Mouse (Mus musculus) CH12.LX (cell line): ENCODE data around the gene Slc39a13. TPM values are rescaled to one million over a fixed set of nuclear protein-coding genes. Genes with fewer than 3 reads are reported as not detected.

Experiments
- DNase-seq: peaks from one replicate; pipeline ENCODE4 v3.0.0-alpha.2; 2013; ENCODE audit errors: extremely low read depth
- H3K27ac ChIP-seq: 2 replicates; pipeline ENCODE4 v1.5.1; 2012; ENCODE audit warnings: low read depth, mild to moderate bottlenecking, control low read depth, moderate library complexity; ENCODE audit not compliant: insufficient read depth
- H3K27me3 ChIP-seq: replicated peaks from 2 replicates; pipeline ENCODE3; 2012; ENCODE audit warnings: inconsistent platforms
- H3K36me3 ChIP-seq, 2 experiments: replicated peaks in 1 of 2; 2 replicates each; pipeline versions ENCODE3 to v1.6.1; 2012; ENCODE audit warnings: inconsistent platforms in 1 of 2, low read length in 1 of 2, mild to moderate bottlenecking in 1 of 2, mixed read lengths in 1 of 2, moderate library complexity in 1 of 2; ENCODE audit not compliant: control insufficient read depth in 1 of 2, insufficient read depth in 1 of 2
- H3K4me1 ChIP-seq, 2 experiments: 2 replicates each; pipeline ENCODE4 v1.6.1; 2012; ENCODE audit warnings: inconsistent platforms in 1 of 2, moderate library complexity in 1 of 2; ENCODE audit not compliant: insufficient read depth in 2 of 2, control insufficient read depth in 1 of 2
- H3K4me2 ChIP-seq: 2 replicates; pipeline ENCODE4 v1.6.1; 2012; ENCODE audit warnings: low read depth, mild to moderate bottlenecking, control low read depth; ENCODE audit not compliant: poor library complexity, insufficient read depth, severe bottlenecking
- H3K4me3 ChIP-seq, 3 experiments: fragments of 150-350 bp in 1 of 3; sonication (generic) in 1 of 3; replicated peaks in 1 of 3; 2 replicates each; pipeline versions ENCODE3 to v1.5.1; 2011 to 2012; ENCODE audit warnings: low read depth in 2 of 3, low read length in 2 of 3, mild to moderate bottlenecking in 2 of 3, moderate library complexity in 2 of 3, control low read depth in 1 of 3, improper control_type of control experiment in 1 of 3, inconsistent platforms in 1 of 3, mixed read lengths in 1 of 3; ENCODE audit not compliant: poor library complexity in 1 of 3
- H3K79me2 ChIP-seq: replicated peaks from 2 replicates; pipeline ENCODE4 v1.6.1; 2012; ENCODE audit warnings: mild to moderate bottlenecking, moderate library complexity; ENCODE audit not compliant: control insufficient read depth, poor library complexity, insufficient read depth, severe bottlenecking; ENCODE audit errors: extremely low read depth
- H3K9ac ChIP-seq: 2 replicates; pipeline ENCODE4 v1.6.1; 2012; ENCODE audit warnings: low read depth, mild to moderate bottlenecking, control low read depth, moderate library complexity; ENCODE audit not compliant: insufficient read depth
- H3K9me3 ChIP-seq: replicated peaks from 2 replicates; pipeline ENCODE3; 2012; ENCODE audit warnings: low read length, inconsistent platforms, mixed read lengths
- BHLHE40 ChIP-seq: IDR thresholded peaks from 2 replicates; pipeline ENCODE4 v1.6.1; 2011; ENCODE audit warnings: mild to moderate bottlenecking, low read depth, low read length, improper control_type of control experiment
- CHD2 ChIP-seq: IDR thresholded peaks from 2 replicates; pipeline ENCODE4 v1.6.1; 2011; ENCODE audit warnings: low read length, improper control_type of control experiment
- E2F4 ChIP-seq: IDR thresholded peaks from 2 replicates; pipeline ENCODE4 v1.6.1; 2011; ENCODE audit warnings: low read depth, low read length, improper control_type of control experiment; ENCODE audit not compliant: insufficient replicate concordance
- ELF1 ChIP-seq: IDR thresholded peaks from 2 replicates; pipeline ENCODE4 v1.6.1; 2014; ENCODE audit warnings: low read depth, mild to moderate bottlenecking, inconsistent platforms, low read length, improper control_type of control experiment
- EP300 ChIP-seq: IDR thresholded peaks from 2 replicates; pipeline ENCODE4 v1.6.1; 2011; ENCODE audit warnings: low read length, improper control_type of control experiment
- GABPA ChIP-seq: IDR thresholded peaks from 2 replicates; pipeline ENCODE4 v1.6.1; 2012; ENCODE audit warnings: low read depth, low read length, improper control_type of control experiment, inconsistent platforms; ENCODE audit not compliant: insufficient replicate concordance
- MAZ ChIP-seq: IDR thresholded peaks from 2 replicates; pipeline ENCODE4 v1.6.1; 2012; ENCODE audit warnings: low read depth, mild to moderate bottlenecking, inconsistent platforms, low read length, improper control_type of control experiment, moderate library complexity
- MEF2A ChIP-seq: IDR thresholded peaks from 2 replicates; pipeline ENCODE4 v1.6.1; 2014; ENCODE audit warnings: low read depth, mild to moderate bottlenecking, inconsistent platforms, low read length, improper control_type of control experiment, borderline replicate concordance
- NELFE ChIP-seq: IDR thresholded peaks from 2 replicates; pipeline ENCODE4 v1.6.1; 2011; ENCODE audit warnings: low read depth, low read length, improper control_type of control experiment
- NRF1 ChIP-seq: IDR thresholded peaks from 2 replicates; pipeline ENCODE4 v1.6.1; 2014; ENCODE audit warnings: low read depth, mild to moderate bottlenecking, inconsistent platforms, low read length, improper control_type of control experiment, moderate library complexity
- PAX5 ChIP-seq: IDR thresholded peaks from 2 replicates; pipeline ENCODE4 v1.6.1; 2012; ENCODE audit warnings: low read length, inconsistent platforms, mixed read lengths
- RCOR1 ChIP-seq: conservative IDR thresholded peaks from 2 replicates; pipeline ENCODE4 v1.6.1; 2012; ENCODE audit warnings: low read depth, mild to moderate bottlenecking, inconsistent platforms, low read length, improper control_type of control experiment
- SIN3A ChIP-seq: IDR thresholded peaks from 2 replicates; pipeline ENCODE4 v1.6.1; 2012; ENCODE audit warnings: low read length, improper control_type of control experiment, inconsistent platforms
- SMC3 ChIP-seq: IDR thresholded peaks from 2 replicates; pipeline ENCODE4 v1.6.1; 2011; ENCODE audit warnings: low read depth, low read length, improper control_type of control experiment
- USF1 ChIP-seq: IDR thresholded peaks from 2 replicates; pipeline ENCODE4 v1.6.1; 2014; ENCODE audit warnings: low read depth, mild to moderate bottlenecking, inconsistent platforms, low read length, improper control_type of control experiment
- dilution Hi-C: fragments of 300-500 bp; cut with MboI; formaldehyde crosslinking; loops from 2 replicates; pipeline ENCODE4 v1.14.3; 2020; ENCODE audit warnings: low sequenced_read_pairs; ENCODE audit not compliant: extremely low pct_unique_long_range_greater_than_20kb, extremely low pct_ligation_motif_present
- in situ Hi-C: fragments of 300-500 bp; cut with MboI; formaldehyde crosslinking; loops from 3 replicates; pipeline ENCODE4 v1.14.3; 2019; ENCODE audit warnings: low sequenced_read_pairs, low pct_ligation_motif_present, low pct_unique_long_range_greater_than_20kb, mixed read lengths
- polyA plus RNA-seq: library from polyadenylated mRNA; unstranded; fragments of >175 nt; gene quantifications from 2 replicates; pipeline ENCODE4 v1.2.1, GENCODE M21; 2012; ENCODE audit warnings: low read depth; ENCODE audit not compliant: insufficient read length
- total RNA-seq, 2 experiments: library from RNA; depleted of rRNA; stranded (reverse); fragments of 300-350 nt in 1 of 2; fragments of >200 nt in 1 of 2; gene quantifications; 2 replicates each; pipeline ENCODE4 v1.2.3; 2012 to 2014

Slc39a13 gene
- total and polyA plus RNA-seq, 3 experiments: 3.5 to 7.5 (median 7.2) TPM

- in situ Hi-C loops (no loop called here), dilution Hi-C loops (no loop called here)
- Histone ChIP-seq H3K79me2 (no peaks in the 10 kb centered on the region), H3K36me3 (no peaks in the 10 kb centered on the region), H3K4me2 (peak within 1 kb of the TSS; percentile 4), H3K9ac (peak within 1 kb of the TSS; percentile 67), H3K9me3 (no peaks in the 10 kb centered on the region), H3K27ac (peak within 1 kb of the TSS; percentile 29), H3K4me1 (peaks cover 41 to 85% of the 10 kb centered on the region in 2 experiments), H3K27me3 (no peaks in the 10 kb centered on the region), H3K4me3 (peak within 1 kb of the TSS; percentile 1 to 47 (median 26))
- no peak for DNase-seq
- TF ChIP-seq RCOR1: no peak
- no peak for TF ChIP-seq NRF1
- no peak for TF ChIP-seq USF1
- TF ChIP-seq CHD2: no peak
- TF ChIP-seq PAX5: no peak
- TF ChIP-seq SIN3A: no peak
- no peak for TF ChIP-seq EP300
- no peak for TF ChIP-seq E2F4
- TF ChIP-seq SMC3: no peak
- no peak for TF ChIP-seq ELF1
- no peak for TF ChIP-seq GABPA
- TF ChIP-seq MEF2A: no peak
- TF ChIP-seq NELFE: no peak
Measured at GRCm38 (mm10) chr2:91081775-91082695, 11.8 kb upstream of the Slc39a13 start, which contains the start of gene Spi1. TSS of gene Spi1 (plus strand) at chr2:91082390.

- H3K4me3 ChIP-seq: no peak overlapping the region
- H3K9me3 ChIP-seq: no peaks in the 10 kb centered on the region
- in situ Hi-C loops (no loop called here), dilution Hi-C loops (no loop called here)
- peaks cover 37 to 74% of the 10 kb centered on the region in 2 experiments for H3K4me1 ChIP-seq
- no peak overlapping the region for H3K4me2 ChIP-seq
- no peaks in the 10 kb centered on the region for H3K27me3 ChIP-seq
- DNase-seq: no peak
- no peaks in the 10 kb centered on the region for H3K36me3 ChIP-seq
- no peak for TF ChIP-seq MAZ
- TF ChIP-seq ELF1: 0 out of 2 replicates have a peak, but pooled peaks have one; percentile 35
- no peak for TF ChIP-seq BHLHE40
- no peak for TF ChIP-seq RCOR1
- H3K27ac ChIP-seq: no peak overlapping the region
- H3K9ac ChIP-seq: no peak overlapping the region
- no peaks in the 10 kb centered on the region for H3K79me2 ChIP-seq
Measured at GRCm38 (mm10) chr2:91080784-91081513, 10.7 kb upstream of the Slc39a13 start.
